Mouse (Mus musculus): ENCODE data around the gene Olfr600. TPM values are rescaled to one million over a fixed set of nuclear protein-coding genes. Genes with fewer than 3 reads are reported as not detected.

The Olfr600 gene
- total RNA-seq (2023), result not detected

GRCm38 (mm10) chr7:103349569-103349968, at the start of gene Olfr600:
Olfr600 (minus strand) TSS chr7:103349669.

GRCm38 (mm10) chr7:103386077-103386476, 36.6 kb upstream of the Olfr600 start, which contains the start of gene Olfr603:
Olfr603 (minus strand) TSS chr7:103386177.

GRCm38 (mm10) chr7:103362555-103362954, 13.1 kb upstream of the Olfr600 start, which contains the start of gene Olfr601:
Olfr601 (minus strand) TSS chr7:103362655.

GRCm38 (mm10) chr7:103335617-103336016, 13.9 kb downstream of the Olfr600 start, which contains the start of gene Olfr599:
Olfr599 (plus strand) TSS chr7:103335917.

GRCm38 (mm10) chr7:103323268-103323667, 26.2 kb downstream of the Olfr600 start, which contains the start of gene Olfr598:
Olfr598 (plus strand) TSS chr7:103323568.

GRCm38 (mm10) chr7:103316015-103316414, 33.5 kb downstream of the Olfr600 start, which contains the start of gene Olfr597:
Olfr597 (plus strand) TSS chr7:103316315.

GRCm38 (mm10) chr7:103305348-103305747, 44.1 kb downstream of the Olfr600 start, which contains the start of gene Olfr596:
Olfr596 (plus strand) TSS chr7:103305648.

Other genes starting within 250 kb of the Olfr600 start
- not detected for gene Olfr586, start 224.0 kb downstream of the Olfr600 start, total RNA-seq (2023)
- gene Olfr588-ps1, start 208.8 kb downstream of the Olfr600 start, total RNA-seq (2023), result not detected
- not detected for gene Olfr589, start 193.3 kb downstream of the Olfr600 start, total RNA-seq (2023)
- not detected for gene Olfr591, start 171.3 kb downstream of the Olfr600 start, total RNA-seq (2023)
- gene Olfr592, start 164.9 kb downstream of the Olfr600 start, total RNA-seq (2023), result not detected
- not detected for gene Olfr593, start 137.8 kb downstream of the Olfr600 start, total RNA-seq (2023)
- gene Olfr594, start 132.7 kb downstream of the Olfr600 start, total RNA-seq (2023), result not detected
- not detected for gene Usp17ld, start 97.2 kb downstream of the Olfr600 start, total RNA-seq (2023)
- not detected for gene Olfr596, start 44.0 kb downstream of the Olfr600 start, total RNA-seq (2023)
- gene Olfr597, start 33.4 kb downstream of the Olfr600 start, total RNA-seq (2023), result not detected
- not detected for gene Olfr598, start 26.1 kb downstream of the Olfr600 start, total RNA-seq (2023)
- not detected for gene Olfr599, start 13.8 kb downstream of the Olfr600 start, total RNA-seq (2023)
- not detected for gene Olfr601, start 13.0 kb upstream of the Olfr600 start, total RNA-seq (2023)
- not detected for gene Olfr603, start 36.5 kb upstream of the Olfr600 start, total RNA-seq (2023)
- not detected for gene Usp17lc, start 65.4 kb upstream of the Olfr600 start, total RNA-seq (2023)
- not detected for gene Olfr605, start 95.8 kb upstream of the Olfr600 start, total RNA-seq (2023)
- not detected for gene Olfr606, start 99.4 kb upstream of the Olfr600 start, total RNA-seq (2023)
- not detected for gene Olfr607, start 114.5 kb upstream of the Olfr600 start, total RNA-seq (2023)
- gene Olfr608, start 120.2 kb upstream of the Olfr600 start, total RNA-seq (2023), result not detected
- gene Olfr609, start 148.4 kb upstream of the Olfr600 start, total RNA-seq (2023), result not detected
- gene Olfr610, start 162.5 kb upstream of the Olfr600 start, total RNA-seq (2023), result not detected
- not detected for gene Olfr611, start 171.2 kb upstream of the Olfr600 start, total RNA-seq (2023)
- gene Olfr612, start 193.0 kb upstream of the Olfr600 start, total RNA-seq (2023), result not detected
- gene Olfr613, start 198.4 kb upstream of the Olfr600 start, total RNA-seq (2023), result not detected
- gene Olfr615, start 206.4 kb upstream of the Olfr600 start, total RNA-seq (2023), result not detected
- gene Olfr616, start 219.5 kb upstream of the Olfr600 start, total RNA-seq (2023), result not detected
- gene Olfr617, start 223.4 kb upstream of the Olfr600 start, total RNA-seq (2023), result not detected
- not detected for gene Olfr618, start 240.4 kb upstream of the Olfr600 start, total RNA-seq (2023)

All from CD8-positive naive resting alpha-beta T cell, adult 57 days (primary cell).